Mouse (Mus musculus): Measurements from ENCODE around the gene Zbtb8b. TPM values are rescaled to one million over a fixed set of nuclear protein-coding genes. Genes with fewer than 3 reads are reported as not detected.
A peak's percentile ranks its signal among the peaks of the same experiment; 100 is the strongest.

The Zbtb8b gene
- polyA plus RNA-seq, 1 experiment from 2014 or later, result 1.1 TPM

GRCm38 (mm10) chr4:129381148-129381547 lies 59.5 kb downstream of the Zbtb8b start:
- H3K36me3 ChIP-seq, result no peaks in the 10 kb centered on the region
- H3K4me3 ChIP-seq, result no peak overlapping the region
- H3K4me1 ChIP-seq, result 0 out of 2 replicates have a peak, but pooled peaks cover 8% of the 10 kb centered on the region
- H3K27ac ChIP-seq, result no peak overlapping the region
- H3K27me3 ChIP-seq (ENCODE audit: low read depth, poor library complexity, severe bottlenecking), result peaks cover 42% of the 10 kb centered on the region
- WGBS, result 77% methylated on average over 8 of the region's 8 CpGs
- DNase-seq (ENCODE audit: low spot score), result no peak
- H3K9me3 ChIP-seq (replicated peaks), result no peaks in the 10 kb centered on the region

DNA sequence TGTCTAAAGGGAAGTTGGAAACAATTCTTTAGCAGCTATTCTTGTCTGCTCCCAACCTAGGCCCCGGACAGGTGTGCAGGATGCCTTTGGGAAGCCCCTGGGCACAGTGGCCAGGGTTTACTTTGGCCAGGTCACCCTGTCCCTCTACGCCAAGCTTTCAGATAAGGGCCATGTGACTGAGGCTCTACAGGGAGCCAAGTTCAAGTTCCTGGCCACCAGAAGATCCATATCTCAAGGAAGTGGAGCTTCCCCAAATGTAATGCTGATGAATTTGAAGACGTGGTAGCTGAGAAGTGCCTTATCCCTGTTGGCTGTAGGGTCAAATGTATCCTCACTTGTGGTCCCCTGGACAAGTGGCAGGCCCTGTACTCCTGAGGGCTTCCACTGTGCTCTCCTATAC lies 60.8 kb downstream of the Zbtb8b start:
- H3K27ac ChIP-seq, result no peak overlapping the region
- peaks cover 13% of the 10 kb centered on the region for H3K4me1 ChIP-seq
- peaks cover 55% of the 10 kb centered on the region for H3K27me3 ChIP-seq (ENCODE audit: low read depth, poor library complexity, severe bottlenecking)
- 81% methylated on average over 3 of the region's 3 CpGs for WGBS
- no peak for DNase-seq (ENCODE audit: low spot score)
- no peaks in the 10 kb centered on the region for H3K36me3 ChIP-seq
- H3K9me3 ChIP-seq (replicated peaks), result no peaks in the 10 kb centered on the region
- no peak overlapping the region for H3K4me3 ChIP-seq

DNA sequence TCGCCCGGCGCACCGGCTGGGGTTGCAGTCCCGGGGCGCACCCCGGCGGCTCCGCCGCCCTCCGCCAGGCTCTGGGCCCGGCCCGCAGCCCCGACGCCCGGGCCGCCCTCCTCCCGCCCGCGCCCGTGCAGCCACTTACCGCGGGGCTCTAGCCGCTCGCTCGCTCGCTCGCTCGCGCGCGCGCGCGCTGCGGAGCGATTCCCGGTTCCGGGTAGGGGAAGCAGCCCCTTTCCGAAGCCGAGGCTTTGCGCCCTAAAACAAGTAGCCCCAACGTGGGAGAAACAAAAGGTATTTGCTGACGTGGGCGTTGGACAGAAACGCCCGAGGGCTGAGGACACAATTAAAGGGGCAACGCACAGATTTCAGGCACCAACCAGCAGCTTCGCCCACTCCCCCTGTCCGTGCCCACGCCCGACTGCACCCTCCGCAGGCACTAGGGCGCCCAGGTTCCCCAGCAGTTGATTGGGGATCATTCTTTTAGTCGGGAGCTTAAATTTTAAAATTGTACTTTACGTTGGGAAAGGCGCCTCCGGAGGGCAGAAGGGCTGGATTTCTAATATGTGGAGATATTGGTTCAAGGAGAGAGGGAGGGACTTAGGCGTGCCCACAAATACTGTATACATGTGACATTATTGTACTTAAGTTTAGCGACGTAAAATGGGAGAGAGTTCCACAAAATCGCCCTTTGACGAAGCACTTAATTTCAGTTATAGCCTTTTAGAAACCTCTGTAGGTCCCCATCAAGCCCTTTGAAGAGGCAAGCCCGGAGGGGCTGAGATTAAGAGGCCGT lies 62.9 kb downstream of the Zbtb8b start, which contains the start of gene Zbtb8a:
Gene Zbtb8a, minus strand, starts transcription at position 516 of the 790 bp plus-strand sequence.
- no peaks in the 10 kb centered on the region for H3K36me3 ChIP-seq
- WGBS, result 2% methylated on average over 65 of the region's 65 CpGs
- peak; percentile 80 for DNase-seq (ENCODE audit: low spot score)
- peak within 1 kb of the TSS; percentile 90 for H3K27ac ChIP-seq
- H3K27me3 ChIP-seq (ENCODE audit: low read depth, poor library complexity, severe bottlenecking), result peaks cover 61% of the 10 kb centered on the region
- H3K9me3 ChIP-seq (replicated peaks), result no peaks in the 10 kb centered on the region
- peak within 1 kb of the TSS; percentile 73 for H3K4me3 ChIP-seq
- H3K4me1 ChIP-seq, result peaks cover 20% of the 10 kb centered on the region

GRCm38 (mm10) chr4:129376961-129377545 lies 63.6 kb downstream of the Zbtb8b start:
- peak overlapping the region; percentile 90 for H3K27ac ChIP-seq
- H3K9me3 ChIP-seq (replicated peaks), result no peaks in the 10 kb centered on the region
- DNase-seq (ENCODE audit: low spot score), result peak; percentile 70
- peak overlapping the region; percentile 73 for H3K4me3 ChIP-seq
- 5% methylated on average over 67 of the region's 68 CpGs for WGBS
- peaks cover 61% of the 10 kb centered on the region for H3K27me3 ChIP-seq (ENCODE audit: low read depth, poor library complexity, severe bottlenecking)
- no peaks in the 10 kb centered on the region for H3K36me3 ChIP-seq
- H3K4me1 ChIP-seq, result peaks cover 20% of the 10 kb centered on the region

DNA sequence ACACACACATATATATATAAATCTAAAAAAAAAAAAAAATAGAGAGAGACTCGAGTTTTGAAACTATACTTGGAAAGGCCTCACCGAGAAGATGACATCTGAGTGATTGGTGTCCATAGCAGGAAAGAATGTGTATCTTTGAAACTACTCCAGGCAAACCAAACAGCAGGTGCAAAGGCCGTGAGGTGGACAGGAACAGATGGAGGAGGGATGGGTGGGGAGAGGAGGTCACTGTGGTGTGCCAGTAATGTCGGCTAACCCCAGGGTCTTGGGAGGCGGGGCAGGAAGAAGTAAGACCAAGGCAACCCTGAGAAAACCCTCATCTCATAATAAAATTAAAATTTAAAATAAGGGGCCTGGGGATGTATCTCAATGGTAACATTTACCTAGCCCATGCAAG lies 64.8 kb downstream of the Zbtb8b start:
- Histone ChIP-seq H3K4me3 (no peak overlapping the region), H3K4me1 (peaks cover 20% of the 10 kb centered on the region), H3K9me3 (replicated peaks) (no peaks in the 10 kb centered on the region), H3K36me3 (no peaks in the 10 kb centered on the region), H3K27me3 (ENCODE audit: low read depth, poor library complexity, severe bottlenecking) (peaks cover 61% of the 10 kb centered on the region), H3K27ac (no peak overlapping the region)
- WGBS, result 75% methylated on average over 5 of the region's 5 CpGs
- no peak for DNase-seq (ENCODE audit: low spot score)

Other genes starting within 250 kb of the Zbtb8b start
- 4.0 and 4.1 TPM in 2 replicates for gene C77080, start 179.4 kb downstream of the Zbtb8b start, polyA plus RNA-seq (2016; fragmentation: Nextera tagmentation; extraction: Ambion mirVana)
- 0.36 and 0.39 TPM in 2 replicates for gene Sync, start 153.2 kb downstream of the Zbtb8b start, polyA plus RNA-seq (2016; fragmentation: Nextera tagmentation; extraction: Ambion mirVana)
- 561 and 589 TPM in 2 replicates for gene Rbbp4, start 105.5 kb downstream of the Zbtb8b start, polyA plus RNA-seq (2016; fragmentation: Nextera tagmentation; extraction: Ambion mirVana)
- 49.5 and 50.3 TPM in 2 replicates for gene Zbtb8os, start 105.2 kb downstream of the Zbtb8b start, polyA plus RNA-seq (2016; fragmentation: Nextera tagmentation; extraction: Ambion mirVana)
- 6.3 and 8.0 TPM in 2 replicates for gene Zbtb8a, start 62.7 kb downstream of the Zbtb8b start, polyA plus RNA-seq (2016; fragmentation: Nextera tagmentation; extraction: Ambion mirVana)
- 19.9 and 20.5 TPM in 2 replicates for gene Bsdc1, start 20.7 kb upstream of the Zbtb8b start, polyA plus RNA-seq (2016; fragmentation: Nextera tagmentation; extraction: Ambion mirVana)
- 0.11 TPM in 1 of 2 replicates, not detected in the other for gene Tssk3, start 50.2 kb upstream of the Zbtb8b start, polyA plus RNA-seq (2016; fragmentation: Nextera tagmentation; extraction: Ambion mirVana)
- gene Fam229a, start 50.3 kb upstream of the Zbtb8b start, polyA plus RNA-seq (2016; fragmentation: Nextera tagmentation; extraction: Ambion mirVana), result not detected in 2 replicates
- gene Marcksl1, start 72.7 kb upstream of the Zbtb8b start, polyA plus RNA-seq (2016; fragmentation: Nextera tagmentation; extraction: Ambion mirVana), result 1,533 and 1,561 TPM in 2 replicates
- 308 and 336 TPM in 2 replicates for gene Hdac1, start 101.9 kb upstream of the Zbtb8b start, polyA plus RNA-seq (2016; fragmentation: Nextera tagmentation; extraction: Ambion mirVana)
- gene Lck, start 132.8 kb upstream of the Zbtb8b start, polyA plus RNA-seq (2016; fragmentation: Nextera tagmentation; extraction: Ambion mirVana), result 10.3 and 13.5 TPM in 2 replicates
- 2.6 and 5.1 TPM in 2 replicates for gene Fam167b, start 137.7 kb upstream of the Zbtb8b start, polyA plus RNA-seq (2016; fragmentation: Nextera tagmentation; extraction: Ambion mirVana)
- gene Eif3i, start 159.8 kb upstream of the Zbtb8b start, polyA plus RNA-seq (2016; fragmentation: Nextera tagmentation; extraction: Ambion mirVana), result 322 and 358 TPM in 2 replicates
- gene Tmem234, start 159.8 kb upstream of the Zbtb8b start, polyA plus RNA-seq (2016; fragmentation: Nextera tagmentation; extraction: Ambion mirVana), result 228 and 231 TPM in 2 replicates
- 1.7 and 1.8 TPM in 2 replicates for gene Dcdc2b, start 173.4 kb upstream of the Zbtb8b start, polyA plus RNA-seq (2016; fragmentation: Nextera tagmentation; extraction: Ambion mirVana)
- gene Iqcc, start 178.2 kb upstream of the Zbtb8b start, polyA plus RNA-seq (2016; fragmentation: Nextera tagmentation; extraction: Ambion mirVana), result 30.2 and 34.7 TPM in 2 replicates
- 34.9 and 42.3 TPM in 2 replicates for gene Ccdc28b, start 183.1 kb upstream of the Zbtb8b start, polyA plus RNA-seq (2016; fragmentation: Nextera tagmentation; extraction: Ambion mirVana)
- 109 and 122 TPM in 2 replicates for gene Txlna, start 200.2 kb upstream of the Zbtb8b start, polyA plus RNA-seq (2016; fragmentation: Nextera tagmentation; extraction: Ambion mirVana)
- gene Kpna6, start 231.9 kb upstream of the Zbtb8b start, polyA plus RNA-seq (2016; fragmentation: Nextera tagmentation; extraction: Ambion mirVana), result 14.8 TPM in 2 replicates

Measured in limb, embryonic 10.5 days (tissue).